Mouse (Mus musculus) lung, adult 2 months (tissue): ENCODE data around the gene Bax.

Experiments
- CTCF ChIP-seq: fragments of 200-500 bp; IDR thresholded peaks from 2 replicates; pipeline ENCODE4 v1.5.1; 2011; ENCODE audit warnings: mild to moderate bottlenecking, low read length, control low read depth; ENCODE audit not compliant: insufficient read depth
- POLR2A ChIP-seq: fragments of 200-500 bp; IDR thresholded peaks from 2 replicates; pipeline ENCODE4 v1.6.1; 2011; ENCODE audit warnings: low read depth, mild to moderate bottlenecking, control low read depth, low read length, borderline replicate concordance; ENCODE audit errors: extremely low read depth

- TF ChIP-seq CTCF (no peak), POLR2A (no peak)
Measured at GRCm38 (mm10) chr7:45478774-45479173, 12.1 kb upstream of the Bax start.
